Mouse (Mus musculus): ENCODE data around the gene Hk2.
A peak's percentile ranks its signal among the peaks of the same experiment; 100 is the strongest.

DNA sequence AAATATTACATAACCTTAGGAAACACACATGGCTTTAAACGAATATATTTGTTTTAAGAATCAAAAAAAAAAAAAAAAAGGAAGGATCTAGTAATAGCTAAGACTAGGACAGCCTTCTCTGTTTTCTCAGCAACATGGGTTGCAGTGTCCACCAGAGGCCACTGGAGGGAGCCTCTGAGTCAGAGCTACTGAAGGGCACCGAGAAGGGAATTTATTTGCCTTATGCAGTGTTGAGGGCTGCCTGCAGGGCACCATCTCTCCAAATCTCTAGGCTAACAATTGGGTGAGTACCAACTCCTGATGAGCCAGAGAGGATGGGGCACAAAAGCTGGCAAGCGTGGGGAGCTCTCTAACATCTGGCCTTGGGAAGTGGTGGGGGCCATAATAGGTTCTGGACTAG, 60.0 kb downstream of the Hk2 start:
- peak; percentile 85 for TF ChIP-seq CTCF (IDR thresholded peaks at IDR 0.05; ENCODE audit: low read depth, low read length)
- no peak for TF ChIP-seq POLR2A (IDR thresholded peaks at IDR 0.05; ENCODE audit: insufficient read depth, low read length)

Data from ES-Bruce4 (cell line).